Mouse (Mus musculus): ENCODE data around the gene Pemt.

- no peak for TF ChIP-seq CTCF (IDR thresholded peaks at IDR 0.05; ENCODE audit: low read depth)
- no peak for TF ChIP-seq EP300 (optimal IDR thresholded peaks at IDR 0.05)
These were observed 29.9 kb upstream of the Pemt start for GRCm38 (mm10) chr11:60076183-60076582.
